Mouse (Mus musculus): Measurements from ENCODE around the gene Gpr25.

Gene Gpr25

DNA sequence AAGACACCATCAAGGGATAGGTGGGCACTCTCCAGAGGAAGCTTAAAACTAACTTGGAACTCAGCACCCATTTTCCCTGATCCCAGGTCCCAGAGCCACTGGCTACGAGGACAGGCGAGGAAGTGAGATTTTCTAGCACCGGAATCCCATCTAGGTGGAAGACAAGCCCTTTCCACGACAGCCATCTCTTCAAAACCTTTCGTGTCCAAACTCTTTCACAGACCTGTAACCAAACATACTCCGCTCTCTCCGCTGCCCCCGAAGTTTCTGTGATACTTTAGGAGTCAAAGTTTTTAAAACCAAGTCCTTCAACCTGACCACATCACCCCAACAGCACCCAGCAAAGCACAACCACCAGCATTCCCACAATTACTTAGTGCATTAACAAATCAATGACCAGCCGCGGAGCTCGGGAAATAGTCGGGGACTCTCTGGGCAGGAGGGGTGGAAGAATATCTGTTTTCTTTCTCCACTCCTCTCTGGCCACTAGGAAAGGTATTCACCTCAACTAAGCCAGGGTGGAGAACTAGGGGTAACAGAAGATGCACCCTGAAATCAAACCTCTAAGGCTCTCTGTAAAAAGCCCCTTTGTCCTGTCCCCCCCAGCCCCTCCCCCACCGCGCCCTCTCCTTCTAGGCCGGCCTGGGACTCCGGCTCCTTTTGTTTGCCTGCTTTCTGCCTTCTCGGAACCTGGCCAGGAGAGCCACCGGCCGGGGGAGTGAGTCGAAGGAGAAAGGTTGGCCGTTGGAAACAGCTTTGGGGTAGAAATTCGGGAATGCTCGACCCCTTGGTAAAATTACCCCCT, 27.5 kb downstream of the Gpr25 start:
- DNase-seq = no peak

DNA sequence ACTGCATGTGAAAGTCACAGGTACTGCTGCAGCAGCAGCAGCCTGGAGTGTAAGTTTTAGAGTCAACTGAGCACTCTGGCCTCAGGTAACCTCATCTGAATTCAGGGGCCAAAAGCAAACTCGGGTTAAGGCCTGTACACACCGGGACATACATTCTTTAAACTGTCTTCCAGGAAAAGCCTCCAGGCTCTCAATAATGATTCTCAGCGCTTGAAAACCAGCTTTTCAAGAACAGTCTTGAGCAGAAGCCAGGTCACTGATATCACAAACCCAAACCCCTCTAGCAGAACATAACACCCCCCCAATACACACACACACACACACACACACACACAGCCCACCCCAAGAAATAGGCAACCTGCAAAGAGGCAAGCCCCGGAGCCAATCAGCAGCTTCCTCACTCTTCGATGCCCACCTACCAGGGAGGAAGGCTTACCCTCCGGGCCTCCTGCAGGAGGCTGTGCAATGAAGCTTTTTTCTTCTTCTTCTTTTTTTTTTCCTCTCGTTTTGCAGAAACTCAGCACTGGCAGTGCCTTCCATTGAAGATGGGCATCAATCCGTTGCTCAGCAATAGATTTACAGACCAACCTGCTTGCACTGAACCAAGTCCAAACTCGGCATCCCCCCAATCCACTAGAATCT, 28.3 kb downstream of the Gpr25 start:
- no peak for DNase-seq

DNA sequence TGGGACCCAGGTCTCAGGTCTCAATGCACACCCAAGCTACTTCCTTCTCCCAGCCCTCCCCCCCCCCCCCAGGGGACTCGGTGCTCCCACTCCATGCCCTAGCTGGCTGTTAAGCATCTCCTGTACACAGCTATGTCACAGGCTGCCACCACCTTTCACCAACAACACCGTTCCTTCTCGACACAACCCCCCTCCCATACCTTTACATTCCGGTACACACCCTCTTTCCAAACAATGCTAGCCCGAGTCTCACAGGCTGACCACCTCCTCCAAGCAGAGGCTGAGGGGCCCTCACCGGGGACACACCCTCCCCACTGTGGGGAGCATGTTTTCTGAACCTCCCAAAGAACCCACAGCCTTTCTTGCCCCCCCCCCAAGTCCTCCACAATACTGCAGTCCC, 29.1 kb downstream of the Gpr25 start:
- DNase-seq = no peak

DNA sequence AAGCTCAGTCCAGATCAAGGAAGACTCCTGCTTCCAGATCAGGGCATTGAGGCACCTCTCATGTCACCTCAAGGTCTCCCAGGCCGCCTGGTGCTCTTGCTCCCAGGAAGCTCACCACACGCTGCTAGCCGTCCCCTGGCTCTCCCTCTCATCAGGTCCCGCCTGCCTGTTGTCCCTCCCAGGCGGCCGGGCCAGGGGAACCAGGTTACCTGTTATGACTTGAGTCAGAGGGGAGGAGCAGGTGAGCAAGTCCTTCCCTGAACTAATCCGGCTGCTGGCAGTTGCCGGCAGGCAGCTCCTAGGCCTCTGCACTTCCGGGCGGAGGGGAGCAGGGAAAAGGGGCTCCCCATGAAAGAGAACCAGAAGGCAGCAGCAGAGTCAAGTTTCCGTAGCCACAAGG, 30.5 kb downstream of the Gpr25 start:
- no peak for DNase-seq

DNA sequence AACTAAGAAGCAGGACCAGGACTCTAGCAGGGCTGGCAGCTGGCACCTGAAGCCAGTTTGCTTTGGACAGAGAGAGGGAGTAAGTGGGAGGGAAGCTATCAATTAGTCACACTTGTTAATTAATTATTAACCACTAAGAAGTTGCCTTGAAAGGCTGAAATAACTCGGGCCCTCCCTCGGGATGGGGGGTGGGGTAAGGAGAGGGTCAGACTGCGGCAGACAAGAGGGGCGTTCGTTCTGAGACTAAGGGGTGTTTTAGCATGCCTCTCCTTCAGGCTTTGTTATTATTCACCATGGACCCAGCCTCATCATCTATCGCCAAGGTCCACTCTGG, 31.7 kb downstream of the Gpr25 start:
- no peak for DNase-seq

DNA sequence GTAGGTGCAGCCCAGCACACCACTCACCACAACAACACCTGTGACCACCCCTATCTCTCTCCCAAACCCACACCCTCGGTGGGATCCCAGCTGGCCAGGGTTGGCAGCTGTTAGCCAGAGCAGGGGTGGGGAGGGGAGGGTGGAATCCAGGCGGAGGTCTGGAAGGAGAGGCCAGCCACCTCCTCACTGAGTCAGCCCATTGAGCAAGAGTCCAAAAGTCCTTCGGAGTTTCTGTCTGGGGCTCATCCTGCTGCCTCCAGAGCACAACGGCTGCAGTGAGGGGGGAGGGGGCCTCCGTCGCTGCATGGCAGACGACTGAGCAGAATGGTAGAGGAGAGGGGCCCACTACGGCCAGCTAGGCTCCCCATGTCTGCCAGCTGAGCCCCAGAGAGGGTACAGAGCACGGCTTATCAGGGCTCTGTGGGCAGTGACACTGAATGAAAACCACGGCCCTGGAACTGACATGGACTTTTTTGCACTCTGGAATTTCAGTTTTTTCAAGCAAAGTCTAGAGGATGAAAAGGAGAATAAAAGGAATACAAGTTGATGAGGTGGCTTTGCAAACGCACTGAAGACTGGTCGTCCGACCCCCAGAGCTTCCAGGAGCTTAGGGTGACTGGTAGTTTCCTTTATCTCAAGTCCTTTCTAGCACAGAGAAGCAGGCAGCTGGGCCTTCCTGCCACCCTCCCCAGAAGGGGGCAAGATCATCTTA, 32.2 kb downstream of the Gpr25 start:
- no peak for DNase-seq

DNA sequence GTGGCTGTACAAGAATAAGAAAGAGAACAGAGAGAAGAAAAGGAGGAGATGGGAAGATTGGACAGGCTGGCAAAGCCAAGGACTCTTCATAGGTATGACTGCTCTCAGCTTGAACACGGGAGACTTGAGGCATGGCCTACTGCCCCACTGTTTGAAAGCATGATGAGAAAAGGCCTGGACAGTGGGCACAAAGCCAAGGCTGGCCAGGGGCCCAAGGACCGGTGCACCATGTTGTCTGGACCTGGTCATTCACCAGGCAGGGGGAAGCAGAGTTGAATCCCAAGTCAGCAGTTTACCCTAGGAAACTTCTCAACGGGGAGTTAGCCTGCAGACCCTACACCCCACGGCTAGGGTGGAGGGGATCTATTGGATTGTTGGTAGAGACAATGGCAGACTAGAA, 32.8 kb downstream of the Gpr25 start:
- DNase-seq = no peak

DNA sequence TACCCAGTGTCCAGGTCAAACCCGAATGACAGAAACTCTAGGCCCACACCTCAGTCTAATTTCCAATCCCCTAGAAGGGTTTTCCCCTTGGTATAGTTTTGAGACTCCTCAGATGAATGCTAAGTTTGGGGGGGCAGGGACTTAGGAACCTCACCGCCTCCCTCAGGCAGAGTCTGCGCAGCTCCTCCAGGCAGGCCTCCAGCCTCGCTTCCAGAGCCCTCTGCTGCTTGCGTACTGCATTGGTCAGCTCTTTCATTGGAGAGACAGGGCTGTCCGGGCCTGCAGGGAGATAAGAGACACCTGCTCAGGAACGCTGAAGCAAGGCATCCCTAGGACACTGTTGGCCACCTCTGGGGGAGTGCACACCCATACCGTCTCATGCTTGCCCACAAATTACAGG, 34.0 kb downstream of the Gpr25 start:
- no peak for DNase-seq

DNA sequence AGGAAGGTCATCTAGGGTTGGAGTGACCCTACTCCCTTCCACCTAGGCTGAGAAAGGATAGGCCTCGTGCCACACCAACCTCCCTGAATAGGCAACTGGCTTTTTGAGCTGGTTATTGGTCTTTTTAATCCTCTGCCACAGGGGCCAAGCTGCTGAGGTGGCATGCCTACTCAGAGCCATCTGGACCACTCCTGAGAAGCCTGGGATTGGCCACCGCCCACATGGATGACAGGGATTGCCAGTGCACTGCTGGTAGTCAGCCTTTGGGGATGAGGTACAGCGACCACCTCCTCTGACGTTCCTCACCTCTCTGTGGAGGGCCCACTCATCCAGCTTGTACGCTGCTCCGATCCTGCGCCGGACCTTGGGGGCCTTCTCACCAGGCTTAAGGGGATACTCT, 34.8 kb downstream of the Gpr25 start:
- DNase-seq = no peak

DNA sequence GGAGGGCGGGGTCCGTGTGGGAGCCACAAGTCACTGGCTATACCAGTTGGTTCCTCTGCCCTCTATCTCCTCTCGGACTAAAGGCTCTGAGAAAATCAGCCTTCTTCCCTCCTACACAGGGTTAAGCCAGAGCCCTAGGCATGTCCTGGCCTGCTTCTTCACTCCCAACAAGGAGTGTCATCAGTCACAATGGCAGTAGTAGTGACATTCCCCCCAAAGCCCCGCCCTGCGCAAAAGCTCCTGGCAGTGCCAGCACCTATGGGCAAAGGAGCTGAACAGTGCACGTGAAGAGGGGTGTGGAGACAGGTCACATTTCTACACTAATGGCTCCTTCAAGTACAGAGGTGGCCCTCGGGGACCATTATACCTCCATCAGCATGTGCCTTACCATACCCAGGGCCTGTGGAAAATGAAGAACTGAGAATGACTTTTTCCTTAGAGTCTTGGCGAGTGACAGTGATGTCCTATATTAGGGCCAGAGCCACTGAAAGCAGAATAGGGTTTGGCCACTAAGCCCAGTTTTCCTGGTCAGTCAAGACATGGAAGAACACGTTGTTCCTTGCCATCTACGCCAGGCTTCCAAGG, 36.8 kb downstream of the Gpr25 start:
- DNase-seq = no peak

DNA sequence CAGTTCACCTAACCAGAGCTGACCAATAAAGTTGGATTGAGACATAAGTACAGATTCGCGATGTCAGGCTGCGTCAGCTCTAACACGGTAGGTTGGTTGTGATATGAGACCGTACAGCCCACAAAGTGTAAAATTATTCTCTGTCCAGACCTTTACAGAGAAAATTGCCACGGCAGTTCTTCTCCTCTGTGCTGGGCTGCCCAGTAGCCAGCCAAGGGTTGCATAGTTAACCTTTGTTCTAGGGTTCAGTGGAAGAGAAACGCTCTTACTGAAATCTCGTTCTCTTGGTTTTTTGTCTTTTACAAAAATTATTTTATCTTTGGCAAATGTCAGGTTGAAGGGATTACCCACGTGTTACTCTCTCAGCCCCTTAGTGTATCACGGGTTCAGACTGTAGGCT, 38.3 kb downstream of the Gpr25 start:
- DNase-seq = no peak

DNA sequence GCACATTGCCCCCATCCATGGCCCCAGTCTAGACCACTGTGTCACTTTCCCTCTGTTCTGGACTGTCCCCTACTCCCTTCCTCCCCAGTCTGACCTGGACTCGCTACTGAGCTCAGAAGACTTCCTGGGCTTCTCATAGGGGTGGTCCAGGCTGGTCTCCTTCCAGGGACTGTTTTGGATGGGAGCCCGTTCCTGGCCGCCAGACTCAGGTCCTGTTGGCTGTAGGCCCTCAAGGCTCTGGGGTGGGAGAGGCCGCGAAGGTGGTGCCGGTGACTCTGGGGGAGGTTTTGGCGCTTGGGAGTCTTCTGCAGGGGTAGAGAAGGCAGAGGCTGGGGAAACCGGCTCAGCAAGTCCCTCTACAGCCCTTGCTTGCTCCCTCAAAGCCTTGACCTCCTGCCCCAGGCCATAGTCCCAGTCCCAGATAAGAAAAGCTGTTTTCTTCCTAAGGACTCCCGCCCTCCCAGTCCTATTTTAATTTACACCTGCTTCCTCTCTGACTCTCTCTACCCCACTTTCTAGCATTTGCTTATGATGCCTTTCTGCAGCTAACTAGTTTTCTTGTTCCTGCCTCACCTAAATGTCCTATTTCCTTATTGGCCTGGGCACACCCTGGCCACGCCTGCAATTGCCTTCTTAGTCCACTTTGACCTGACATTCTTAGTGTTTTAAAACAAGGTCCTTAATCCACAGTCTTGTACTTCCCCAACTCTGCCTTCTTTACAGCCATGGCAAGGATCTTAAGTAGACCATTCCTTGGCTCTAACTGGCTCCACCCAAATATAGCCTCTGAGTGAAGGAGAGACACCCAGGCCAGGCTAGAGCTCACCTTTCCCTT, 40.4 kb downstream of the Gpr25 start:
- DNase-seq = no peak

DNA sequence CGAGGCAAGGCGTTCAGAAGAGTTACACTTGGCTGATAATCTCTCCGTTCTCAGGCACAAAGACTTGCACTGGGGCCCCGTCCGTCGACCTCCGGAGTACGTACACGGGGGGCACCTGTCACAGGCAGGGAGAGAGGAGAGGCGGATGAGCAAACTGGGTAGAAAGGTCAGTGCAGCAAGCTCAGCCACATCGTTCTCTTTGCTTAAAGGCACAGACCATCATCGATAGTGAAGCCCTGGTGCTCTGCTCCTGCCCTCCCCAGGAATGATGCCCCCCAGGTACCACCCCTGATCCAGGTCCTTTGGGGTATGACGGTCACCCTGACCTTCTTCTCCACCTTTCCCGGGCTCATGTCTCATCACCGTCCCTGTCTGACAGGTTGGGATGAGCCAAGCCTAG, 46.4 kb downstream of the Gpr25 start:
- no peak for DNase-seq

DNA sequence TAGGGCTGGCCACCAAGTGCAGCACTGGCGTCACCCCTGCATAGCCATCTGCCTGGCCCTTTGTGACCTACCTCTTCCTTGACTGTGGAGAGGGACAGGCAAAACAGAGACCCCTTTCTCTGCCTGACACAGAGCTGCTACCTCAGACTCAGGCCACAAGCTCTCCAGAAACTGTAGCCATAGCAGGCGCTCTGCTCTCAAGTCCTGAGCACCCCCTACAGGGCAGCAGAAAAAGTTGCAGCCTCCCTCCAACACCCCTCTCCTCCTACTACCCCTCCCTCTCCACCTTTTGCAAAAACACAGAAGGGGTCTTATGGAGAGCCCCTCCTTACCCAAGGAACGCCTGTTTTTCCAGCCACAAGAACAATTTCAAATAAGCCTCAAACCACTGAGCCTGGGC, 47.9 kb downstream of the Gpr25 start, which contains the start of gene Mroh3:
TSS of gene Mroh3 (minus strand) at position 26 of the 400 bp plus-strand sequence.
- no peak for DNase-seq
